Mouse (Mus musculus) limb, embryonic 15.5 days (tissue): Measurements from ENCODE around the gene Eng. TPM values are rescaled to one million over a fixed set of nuclear protein-coding genes. Genes with fewer than 3 reads are reported as not detected.

Experiments used
- microRNA counts: library from miRNA; unstranded; fragments of <30 nt; microRNA quantifications from one replicate; lab custom pipeline; 2016
- microRNA-seq: library from miRNA; unstranded; fragments of <30 nt; microRNA quantifications from one replicate; pipeline ENCODE4, GENCODE M21; 2016
- polyA plus RNA-seq: library from polyadenylated mRNA; unstranded; fragments of >200 nt; fragmentation: Nextera tagmentation; extraction: Ambion mirVana; gene quantifications from 2 replicates; pipeline ENCODE4 v1.2.1, GENCODE M21; 2015

Eng gene
- polyA plus RNA-seq, 1 experiment from 2014 or later = 64.6 TPM

MicroRNAs within 50 kb of the gene (microRNA counts, 519-probe panel; counts per million panel counts)
- microRNA mmu-miR-1954 (lab: Ali Mortazavi, UCI) = 1,556 counts per million, percentile 17 among the panel's probes with 10 or more counts
- not detected for microRNA mmu-miR-2861 (lab: Ali Mortazavi, UCI)

Small RNA genes lying within 50 kb of the gene (microRNA-seq; reads per million reads assigned to microRNA genes)
- not detected for gene Gm47291
- not detected for gene Mir1954
- gene Mir2861 = not detected
- not detected for gene Mir3960
- gene Mir8093 = not detected

Other genes with a start within 250 kb of the Eng start
- 5.6 and 6.0 TPM in 2 replicates for gene Naif1, start 196.1 kb upstream of the Eng start, polyA plus RNA-seq
- 17.1 and 17.5 TPM in 2 replicates for gene Slc25a25, start 195.2 kb upstream of the Eng start, polyA plus RNA-seq
- 14.7 and 17.3 TPM in 2 replicates for gene Fam102a, start 111.3 kb upstream of the Eng start, polyA plus RNA-seq
- gene Dpm2, start 75.7 kb upstream of the Eng start, polyA plus RNA-seq = 114 and 117 TPM in 2 replicates
- 0.12 and 0.82 TPM in 2 replicates for gene Pip5kl1, start 71.8 kb upstream of the Eng start, polyA plus RNA-seq
- gene 9430097D07Rik, start 70.9 kb upstream of the Eng start, polyA plus RNA-seq = not detected in 2 replicates
- 33.8 and 44.2 TPM in 2 replicates for gene St6galnac4, start 59.5 kb upstream of the Eng start, polyA plus RNA-seq
- 24.7 and 27.1 TPM in 2 replicates for gene St6galnac6, start 46.9 kb upstream of the Eng start, polyA plus RNA-seq
- gene Ak1, start 24.8 kb upstream of the Eng start, polyA plus RNA-seq = 46.9 and 132 TPM in 2 replicates
- 33.5 and 34.8 TPM in 2 replicates for gene Fpgs, start 57.5 kb downstream of the Eng start, polyA plus RNA-seq
- gene Cdk9, start 66.5 kb downstream of the Eng start, polyA plus RNA-seq = 84.4 and 101 TPM in 2 replicates
- gene Sh2d3c, start 74.5 kb downstream of the Eng start, polyA plus RNA-seq = 23.0 and 24.7 TPM in 2 replicates
- not detected in 2 replicates for gene 6330409D20Rik, start 94.4 kb downstream of the Eng start, polyA plus RNA-seq
- 68.5 and 71.7 TPM in 2 replicates for gene Tor2a, start 110.6 kb downstream of the Eng start, polyA plus RNA-seq
- gene Ttc16, start 129.0 kb downstream of the Eng start, polyA plus RNA-seq = 0.12 and 0.13 TPM in 2 replicates
- gene Ptrh1, start 129.2 kb downstream of the Eng start, polyA plus RNA-seq = 6.6 and 7.2 TPM in 2 replicates
- gene Cfap157, start 137.8 kb downstream of the Eng start, polyA plus RNA-seq = 0.37 and 1.0 TPM in 2 replicates
- gene Stxbp1, start 200.7 kb downstream of the Eng start, polyA plus RNA-seq = 16.7 and 17.9 TPM in 2 replicates
- gene Fam129b, start 229.5 kb downstream of the Eng start, polyA plus RNA-seq = 138 and 152 TPM in 2 replicates